ENCODE assay signal across 28 mouse cellular contexts in genomic region chr8:111384628-111385027, GRCm38 (mm10). TPM values are rescaled to one million over a fixed set of nuclear protein-coding genes. Genes with fewer than 3 reads are reported as not detected.
DNase-seq lines count a peak whose midpoint lies in the region; ATAC-seq and TF ChIP-seq lines count a peak whose summit lies in the region.
"Had no signal": no experiment of that assay in that cellular context is flagged by ENCODE, and none has a peak within 500 bp of the region (broad histone marks: within the 10 kb centered on the region; RNA-seq: fewer than 3 reads in every experiment).

No protein-coding gene starts in this region.

- intact Hi-C loops in left cerebral cortex, postnatal 10 days (cut with DNase I): no loop called here

- ATAC-seq in kidney, embryonic 14.5 days (ENCODE audit: low FRiP score, low TSS enrichment): peak; percentile 64; the same call in 1 of the 2 replicates
- ATAC-seq in liver, embryonic 16.5 days (ENCODE audit: low read depth): peak; percentile 69; the same call in 1 of the 2 replicates
- no peak for ATAC-seq in liver, embryonic 11.5 days (replicated peaks; ENCODE audit: low FRiP score)
- ATAC-seq in stomach, postnatal 0 days (ENCODE audit: low FRiP score, low TSS enrichment): 0 out of 2 replicates have a peak, but pooled peaks have one; percentile 67
- ATAC-seq: forebrain, embryonic 14.5 days; forebrain, postnatal 0 days; Patski had no signal

- no peak overlapping the region for H3K4me3 ChIP-seq in kidney, embryonic 14.5 days (ENCODE audit: low read length)
- H3K4me3 ChIP-seq in liver, embryonic 16.5 days (ENCODE audit: low read depth, low read length): no peak overlapping the region
- H3K4me3 ChIP-seq in liver, embryonic 11.5 days (ENCODE audit: low read depth, low read length): no peak overlapping the region
- no peak overlapping the region for H3K4me3 ChIP-seq in stomach, postnatal 0 days (ENCODE audit: low read depth, low read length)
- H3K4me3 ChIP-seq: embryonic facial prominence, embryonic 12.5 days; embryonic facial prominence, embryonic 15.5 days; gastrocnemius, adult 2 months; hindbrain, embryonic 12.5 days; hindbrain, embryonic 15.5 days had no signal

- WGBS in kidney, embryonic 14.5 days: 24% methylated on average over 2 of the region's 2 CpGs
- WGBS in liver, embryonic 16.5 days (ENCODE audit: insufficient replicate concordance): 30% methylated on average over 2 of the region's 2 CpGs
- WGBS in liver, embryonic 11.5 days: 24% methylated on average over 2 of the region's 2 CpGs
- WGBS in stomach, postnatal 0 days: 32% methylated on average over 2 of the region's 2 CpGs

- TF ChIP-seq CTCF in stomach, postnatal 0 days (IDR thresholded peaks at IDR 0.05; ENCODE audit: low read depth): no peak

- no peaks in the 10 kb centered on the region for H3K4me1 ChIP-seq in kidney, embryonic 14.5 days (ENCODE audit: control insufficient read depth, insufficient read depth, low read length)
- no peaks in the 10 kb centered on the region for H3K4me1 ChIP-seq in liver, embryonic 16.5 days (ENCODE audit: control insufficient read depth, low read depth, low read length)
- H3K4me1 ChIP-seq in liver, embryonic 11.5 days (replicated peaks; ENCODE audit: control insufficient read depth, insufficient read depth, low read length): no peaks in the 10 kb centered on the region
- no peaks in the 10 kb centered on the region for H3K4me1 ChIP-seq in stomach, postnatal 0 days (replicated peaks; ENCODE audit: control insufficient read depth, insufficient read depth)
- H3K4me1 ChIP-seq: embryonic facial prominence, embryonic 12.5 days; embryonic facial prominence, embryonic 15.5 days; hindbrain, embryonic 12.5 days; hindbrain, embryonic 15.5 days had no signal

- H3K27ac ChIP-seq in kidney, embryonic 14.5 days (ENCODE audit: low read depth, low read length): no peak overlapping the region
- H3K27ac ChIP-seq in liver, embryonic 16.5 days (ENCODE audit: low read length): no peak overlapping the region
- H3K27ac ChIP-seq in liver, embryonic 11.5 days (ENCODE audit: low read depth, low read length): no peak overlapping the region
- no peak overlapping the region for H3K27ac ChIP-seq in stomach, postnatal 0 days (replicated peaks)
- H3K27ac ChIP-seq: embryonic facial prominence, embryonic 12.5 days; embryonic facial prominence, embryonic 15.5 days; gastrocnemius, adult 2 months; hindbrain, embryonic 12.5 days; hindbrain, embryonic 15.5 days had no signal

- no peaks in the 10 kb centered on the region for H3K9me3 ChIP-seq in kidney, embryonic 14.5 days (ENCODE audit: control insufficient read depth, low read length)
- H3K9me3 ChIP-seq in liver, embryonic 16.5 days (replicated peaks; ENCODE audit: control insufficient read depth, low read length): no peaks in the 10 kb centered on the region
- H3K9me3 ChIP-seq in liver, embryonic 11.5 days (ENCODE audit: control insufficient read depth, low read length): no peaks in the 10 kb centered on the region
- no peaks in the 10 kb centered on the region for H3K9me3 ChIP-seq in stomach, postnatal 0 days (ENCODE audit: control insufficient read depth, low read length)
- H3K9me3 ChIP-seq: embryonic facial prominence, embryonic 12.5 days; embryonic facial prominence, embryonic 15.5 days; G1E; hindbrain, embryonic 12.5 days; hindbrain, embryonic 15.5 days had no signal

- H3K4me2 ChIP-seq in kidney, embryonic 14.5 days (replicated peaks; ENCODE audit: low read depth, low read length): 0 out of 2 replicates have a peak overlapping the region, but pooled peaks have one; percentile 5
- H3K4me2 ChIP-seq in liver, embryonic 16.5 days (ENCODE audit: low read depth, low read length): no peak overlapping the region
- H3K4me2 ChIP-seq in liver, embryonic 11.5 days: no peak overlapping the region
- no peak overlapping the region for H3K4me2 ChIP-seq in stomach, postnatal 0 days (replicated peaks; ENCODE audit: low read depth)
- H3K4me2 ChIP-seq: embryonic facial prominence, embryonic 12.5 days; embryonic facial prominence, embryonic 15.5 days; heart, embryonic 11.5 days; hindbrain, embryonic 12.5 days; hindbrain, embryonic 15.5 days had no signal

- no peak for TF ChIP-seq EP300 in stomach, postnatal 0 days (optimal IDR thresholded peaks at IDR 0.05)

- no peak for DNase-seq in kidney, postnatal 4 days
- DNase-seq in liver, embryonic 11.5 days (ENCODE audit: low spot score): no peak
- DNase-seq in stomach, postnatal 0 days (ENCODE audit: low spot score): no peak
- no peak for DNase-seq in left cerebral cortex, postnatal 10 days (ENCODE audit: extremely low spot score in 1 of 2, low spot score in 2 of 2)
- DNase-seq: adrenal gland, adult 2 months; adrenal gland, postnatal 14 days; B cell, adult 2 months; cerebellum, adult 11 months; cerebellum, adult 2 months; cerebellum, adult 9-11 months; cerebellum, postnatal 25 days; forebrain, postnatal 0 days; gastrocnemius, adult 2 months; gastrocnemius, postnatal 14 days had no signal

- H3K9ac ChIP-seq in kidney, embryonic 14.5 days (ENCODE audit: low read depth, low read length): no peak overlapping the region
- H3K9ac ChIP-seq in liver, embryonic 16.5 days (ENCODE audit: low read depth, low read length): no peak overlapping the region
- H3K9ac ChIP-seq in liver, embryonic 11.5 days (ENCODE audit: low read depth, low read length): no peak overlapping the region
- no peak overlapping the region for H3K9ac ChIP-seq in stomach, postnatal 0 days (ENCODE audit: low read length)
- H3K9ac ChIP-seq: embryonic facial prominence, embryonic 12.5 days; embryonic facial prominence, embryonic 15.5 days; forebrain, postnatal 0 days; hindbrain, embryonic 12.5 days; hindbrain, embryonic 15.5 days had no signal

- no peaks in the 10 kb centered on the region for H3K27me3 ChIP-seq in kidney, embryonic 14.5 days (ENCODE audit: control insufficient read depth, insufficient read depth, low read length)
- H3K27me3 ChIP-seq in liver, embryonic 16.5 days (ENCODE audit: control insufficient read depth, insufficient read depth, low read depth, low read length): no peaks in the 10 kb centered on the region; the same call in 1 of the 2 replicates
- peaks cover 6% of the 10 kb centered on the region; the same call in 1 of the 2 replicates for H3K27me3 ChIP-seq in liver, embryonic 11.5 days (replicated peaks; ENCODE audit: control insufficient read depth, insufficient read depth, low read length)
- H3K27me3 ChIP-seq in stomach, postnatal 0 days (ENCODE audit: control insufficient read depth, insufficient read depth, low read length): no peaks in the 10 kb centered on the region
- H3K27me3 ChIP-seq: embryonic facial prominence, embryonic 12.5 days; hindbrain, embryonic 12.5 days had no signal

- H3K36me3 ChIP-seq in kidney, embryonic 14.5 days (ENCODE audit: control insufficient read depth, insufficient read depth, low read length): no peaks in the 10 kb centered on the region
- no peaks in the 10 kb centered on the region for H3K36me3 ChIP-seq in liver, embryonic 16.5 days (ENCODE audit: control insufficient read depth, insufficient read depth)
- no peaks in the 10 kb centered on the region for H3K36me3 ChIP-seq in liver, embryonic 11.5 days (ENCODE audit: control insufficient read depth, insufficient read depth, low read length)
- no peaks in the 10 kb centered on the region for H3K36me3 ChIP-seq in stomach, postnatal 0 days (ENCODE audit: control insufficient read depth, insufficient read depth, low read length)
- H3K36me3 ChIP-seq: embryonic facial prominence, embryonic 12.5 days; embryonic facial prominence, embryonic 15.5 days; G1E; hindbrain, embryonic 12.5 days; hindbrain, embryonic 15.5 days had no signal

RNA-seq across cellular contexts. Expression of gene Fa2h, which starts 9.0 kb away (rescaled TPM):
- polyA plus RNA-seq in kidney, embryonic 14.5 days (2014; fragmentation: Nextera tagmentation; extraction: Ambion mirVana): 0.84 and 0.90 TPM in 2 replicates
- polyA plus RNA-seq in liver, embryonic 16.5 days (2015; fragmentation: Nextera tagmentation; extraction: Ambion mirVana): 0.13 TPM in 1 of 2 replicates, not detected in the other
- polyA plus RNA-seq in liver, embryonic 11.5 days (2014; fragmentation: Nextera tagmentation; extraction: Ambion mirVana): not detected in 2 replicates
- polyA plus RNA-seq in stomach, postnatal 0 days (2015; fragmentation: Nextera tagmentation; extraction: Ambion mirVana): 24.7 and 34.2 TPM in 2 replicates
- 1 to 10 TPM; 4.1 to 5.1 TPM for total RNA-seq in left cerebral cortex, postnatal 10 days (2021)
- total RNA-seq: common myeloid progenitor, adult 5-6 weeks; hematopoietic stem cell, adult 5-6 weeks had no signal
- polyA plus RNA-seq: forebrain, embryonic 14.5 days; G1E; heart, embryonic 14.5 days; heart, postnatal 0 days had no signal

RNA-seq across cellular contexts. Expression of gene Mlkl, which starts 46.7 kb away (rescaled TPM):
- 0.76 and 1.7 TPM in 2 replicates for polyA plus RNA-seq in kidney, embryonic 14.5 days (2014; fragmentation: Nextera tagmentation; extraction: Ambion mirVana)
- 2.8 and 3.3 TPM in 2 replicates for polyA plus RNA-seq in liver, embryonic 16.5 days (2015; fragmentation: Nextera tagmentation; extraction: Ambion mirVana)
- polyA plus RNA-seq in liver, embryonic 11.5 days (2014; fragmentation: Nextera tagmentation; extraction: Ambion mirVana): 2.6 and 3.0 TPM in 2 replicates
- polyA plus RNA-seq in stomach, postnatal 0 days (2015; fragmentation: Nextera tagmentation; extraction: Ambion mirVana): 4.4 and 4.8 TPM in 2 replicates
- under 1 TPM; 0.34 to 0.58 TPM for total RNA-seq in left cerebral cortex, postnatal 10 days (2021)
- total RNA-seq: G1E had no signal
- polyA plus RNA-seq: G1E had no signal

Comparison
In these comparisons a context has a peak if more than half of its experiments do, and no peak if none do; other contexts are left out.
1. RNA of gene Fa2h, which starts 9.0 kb away (polyA plus RNA-seq): 24.7 to 34.2 TPM in stomach, postnatal 0 days; 0.84 to 0.90 TPM in kidney, embryonic 14.5 days, 0.13 TPM in liver, embryonic 16.5 days and not detected in liver, embryonic 11.5 days; every median in the first group is over 10 times any median in the second.